Mouse (Mus musculus) midbrain, embryonic 12.5 days (tissue): ENCODE data around the gene Rasa1. TPM values are rescaled to one million over a fixed set of nuclear protein-coding genes. Genes with fewer than 3 reads are reported as not detected.

ENCODE experiments used
- ATAC-seq: fragments of 200-750 bp; cut with Nextera tagmentation; 2 replicates; pipeline ENCODE4 v1.8.0; 2017; ENCODE audit warnings: low read depth, moderate TSS enrichment, moderate library complexity; ENCODE audit not compliant: low FRiP score
- H3K27ac ChIP-seq: fragments of 300-500 bp; sonication (generic); replicated peaks from 2 replicates; pipeline ENCODE4 v1.5.1; 2016; ENCODE audit warnings: mild to moderate bottlenecking
- H3K27me3 ChIP-seq: fragments of 300-500 bp; sonication (generic); 2 replicates; pipeline ENCODE4 v1.6.1; 2016; ENCODE audit warnings: mild to moderate bottlenecking
- H3K36me3 ChIP-seq: fragments of 300-500 bp; sonication (generic); 2 replicates; pipeline ENCODE4 v1.6.1; 2016
- H3K4me1 ChIP-seq: fragments of 300-500 bp; sonication (generic); 2 replicates; pipeline ENCODE4 v1.6.1; 2016
- H3K4me2 ChIP-seq: fragments of 300-500 bp; sonication (generic); replicated peaks from 2 replicates; pipeline ENCODE4 v1.6.1; 2016; ENCODE audit warnings: mild to moderate bottlenecking, moderate library complexity
- H3K4me3 ChIP-seq: fragments of 300-500 bp; sonication (generic); 2 replicates; pipeline ENCODE4 v1.5.1; 2016; ENCODE audit warnings: mild to moderate bottlenecking
- H3K9ac ChIP-seq: fragments of 300-500 bp; sonication (generic); replicated peaks from 2 replicates; pipeline ENCODE4 v1.6.1; 2016; ENCODE audit warnings: mild to moderate bottlenecking, moderate library complexity
- H3K9me3 ChIP-seq: fragments of 300-500 bp; sonication (generic); 2 replicates; pipeline ENCODE4 v1.6.1; 2016; ENCODE audit warnings: mild to moderate bottlenecking
- WGBS: fragments of 180-500 bp; shearing (Covaris S2); methylation state at CpG from one replicate; pipeline ENCODE4 v1.1.7; 2016; 5-methylcytosine and 5-hydroxymethylcytosine counted together
- polyA plus RNA-seq: library from polyadenylated mRNA; unstranded; fragments of >200 nt; fragmentation: Nextera tagmentation; extraction: Ambion mirVana; gene quantifications from 2 replicates; pipeline ENCODE4 v1.2.1, GENCODE M21; 2016

Gene Rasa1
- polyA plus RNA-seq, result 68.9 and 75.2 TPM in 2 replicates

- Histone ChIP-seq H3K4me3 (peak within 1 kb of the TSS; percentile 97), H3K36me3 (no peaks in the 10 kb centered on the region), H3K4me2 (peak within 1 kb of the TSS; percentile 66), H3K27me3 (no peaks in the 10 kb centered on the region), H3K9ac (peak within 1 kb of the TSS; percentile 95), H3K27ac (peak within 1 kb of the TSS; percentile 100), H3K9me3 (no peaks in the 10 kb centered on the region), H3K4me1 (peaks cover 4% of the 10 kb centered on the region)
- under 1% methylated on average over 95 of the region's 97 CpGs for WGBS
- ATAC-seq, result peak; percentile 99
Measured at GRCm38 (mm10) chr13:85288843-85289713, at the start of gene Rasa1. Gene Rasa1 (minus strand): TSS chr13:85289130.

GRCm38 (mm10) chr13:85311547-85311946, 22.6 kb upstream of the Rasa1 start:
- WGBS, result 87% methylated on average over 2 of the region's 2 CpGs
- Histone ChIP-seq H3K9ac (no peak overlapping the region), H3K4me3 (no peak overlapping the region), H3K36me3 (no peaks in the 10 kb centered on the region), H3K27me3 (no peaks in the 10 kb centered on the region), H3K27ac (no peak overlapping the region), H3K4me2 (no peak overlapping the region), H3K9me3 (no peaks in the 10 kb centered on the region), H3K4me1 (no peaks in the 10 kb centered on the region)
- no peak for ATAC-seq

GRCm38 (mm10) chr13:85310968-85311367, 22.0 kb upstream of the Rasa1 start:
- Histone ChIP-seq H3K4me3 (no peak overlapping the region), H3K9me3 (no peaks in the 10 kb centered on the region), H3K4me1 (no peaks in the 10 kb centered on the region), H3K27ac (no peak overlapping the region), H3K27me3 (no peaks in the 10 kb centered on the region), H3K36me3 (no peaks in the 10 kb centered on the region), H3K9ac (no peak overlapping the region), H3K4me2 (no peak overlapping the region)
- 63% methylated on average over 5 of the region's 5 CpGs for WGBS
- no peak for ATAC-seq

- no peak overlapping the region for H3K4me3 ChIP-seq
Measured at GRCm38 (mm10) chr13:85310483-85310882, 21.6 kb upstream of the Rasa1 start.

GRCm38 (mm10) chr13:85306039-85306438, 17.1 kb upstream of the Rasa1 start:
- H3K4me2 ChIP-seq, result no peak overlapping the region
- H3K4me3 ChIP-seq, result no peak overlapping the region
- H3K9ac ChIP-seq, result no peak overlapping the region
- H3K9me3 ChIP-seq, result no peaks in the 10 kb centered on the region
- H3K36me3 ChIP-seq, result no peaks in the 10 kb centered on the region
- no peak for ATAC-seq
- no peaks in the 10 kb centered on the region for H3K27me3 ChIP-seq
- no peaks in the 10 kb centered on the region for H3K4me1 ChIP-seq
- H3K27ac ChIP-seq, result no peak overlapping the region

More at GRCm38 (mm10) chr13:85310483-85310882, 21.6 kb upstream of the Rasa1 start:
- no peak overlapping the region for H3K27ac ChIP-seq
- H3K4me1 ChIP-seq, result no peaks in the 10 kb centered on the region
- H3K9ac ChIP-seq, result no peak overlapping the region
- no peaks in the 10 kb centered on the region for H3K9me3 ChIP-seq
- H3K4me2 ChIP-seq, result no peak overlapping the region
- H3K27me3 ChIP-seq, result no peaks in the 10 kb centered on the region
- H3K36me3 ChIP-seq, result no peaks in the 10 kb centered on the region
- WGBS, result 95% methylated on average over 2 of the region's 2 CpGs
- ATAC-seq, result no peak

- Histone ChIP-seq H3K4me1 (peaks cover 4% of the 10 kb centered on the region), H3K27ac (no peak overlapping the region), H3K9ac (no peak overlapping the region), H3K36me3 (no peaks in the 10 kb centered on the region), H3K4me2 (no peak overlapping the region), H3K9me3 (no peaks in the 10 kb centered on the region), H3K4me3 (no peak overlapping the region), H3K27me3 (no peaks in the 10 kb centered on the region)
- ATAC-seq, result no peak
- 83% methylated on average over 1 of the region's 1 CpGs for WGBS
Measured at GRCm38 (mm10) chr13:85290651-85291050, 1.7 kb upstream of the Rasa1 start.

- no peaks in the 10 kb centered on the region for H3K36me3 ChIP-seq
- H3K4me1 ChIP-seq, result peaks cover 4% of the 10 kb centered on the region
- ATAC-seq, result peak; percentile 7
- H3K4me2 ChIP-seq, result peak overlapping the region; percentile 66
- 0% methylated on average over 22 of the region's 35 CpGs for WGBS
- no peaks in the 10 kb centered on the region for H3K9me3 ChIP-seq
- H3K27ac ChIP-seq, result peak overlapping the region; percentile 100
- peak overlapping the region; percentile 97 for H3K4me3 ChIP-seq
- H3K27me3 ChIP-seq, result no peaks in the 10 kb centered on the region
- H3K9ac ChIP-seq, result peak overlapping the region; percentile 95
Measured at GRCm38 (mm10) chr13:85288574-85288842, 422 bp downstream of the Rasa1 start.

- Histone ChIP-seq H3K36me3 (no peaks in the 10 kb centered on the region), H3K9ac (peak overlapping the region; percentile 95), H3K27me3 (no peaks in the 10 kb centered on the region), H3K4me2 (peak overlapping the region; percentile 66), H3K27ac (peak overlapping the region; percentile 100), H3K4me3 (peak overlapping the region; percentile 97), H3K4me1 (peaks cover 4% of the 10 kb centered on the region), H3K9me3 (no peaks in the 10 kb centered on the region)
- ATAC-seq, result no peak
- 1% methylated on average over 25 of the region's 25 CpGs for WGBS
Measured at GRCm38 (mm10) chr13:85287876-85288573, 905 bp downstream of the Rasa1 start.

GRCm38 (mm10) chr13:85282626-85283025, 6.3 kb downstream of the Rasa1 start:
- no peak overlapping the region for H3K4me3 ChIP-seq
- peaks cover 4% of the 10 kb centered on the region for H3K4me1 ChIP-seq
- H3K4me2 ChIP-seq, result no peak overlapping the region
- no peaks in the 10 kb centered on the region for H3K36me3 ChIP-seq
- ATAC-seq, result no peak
- no peaks in the 10 kb centered on the region for H3K9me3 ChIP-seq
- H3K27ac ChIP-seq, result no peak overlapping the region
- H3K9ac ChIP-seq, result no peak overlapping the region
- no peaks in the 10 kb centered on the region for H3K27me3 ChIP-seq

- no peak for ATAC-seq
- Histone ChIP-seq H3K27ac (no peak overlapping the region), H3K27me3 (no peaks in the 10 kb centered on the region), H3K9me3 (no peaks in the 10 kb centered on the region), H3K9ac (no peak overlapping the region), H3K4me2 (no peak overlapping the region), H3K36me3 (no peaks in the 10 kb centered on the region), H3K4me3 (no peak overlapping the region), H3K4me1 (no peaks in the 10 kb centered on the region)
Measured at GRCm38 (mm10) chr13:85278951-85279350, 10.0 kb downstream of the Rasa1 start.

GRCm38 (mm10) chr13:85274572-85274971, 14.4 kb downstream of the Rasa1 start:
- Histone ChIP-seq H3K9me3 (no peaks in the 10 kb centered on the region), H3K27ac (no peak overlapping the region), H3K9ac (no peak overlapping the region), H3K4me3 (no peak overlapping the region), H3K4me1 (0 out of 2 replicates have a peak, but pooled peaks cover 2% of the 10 kb centered on the region), H3K36me3 (no peaks in the 10 kb centered on the region), H3K4me2 (no peak overlapping the region), H3K27me3 (no peaks in the 10 kb centered on the region)
- WGBS, result 100% methylated on average over 1 of the region's 1 CpGs
- no peak for ATAC-seq

- Histone ChIP-seq H3K4me2 (no peak overlapping the region), H3K9ac (no peak overlapping the region), H3K36me3 (no peaks in the 10 kb centered on the region), H3K4me3 (no peak overlapping the region), H3K27ac (no peak overlapping the region), H3K4me1 (0 out of 2 replicates have a peak, but pooled peaks cover 2% of the 10 kb centered on the region), H3K9me3 (no peaks in the 10 kb centered on the region), H3K27me3 (no peaks in the 10 kb centered on the region)
- no peak for ATAC-seq
Measured at GRCm38 (mm10) chr13:85273788-85274187, 15.1 kb downstream of the Rasa1 start.
